9 mouse cellular contexts compared by ENCODE assay signal in the genomic region with DNA sequence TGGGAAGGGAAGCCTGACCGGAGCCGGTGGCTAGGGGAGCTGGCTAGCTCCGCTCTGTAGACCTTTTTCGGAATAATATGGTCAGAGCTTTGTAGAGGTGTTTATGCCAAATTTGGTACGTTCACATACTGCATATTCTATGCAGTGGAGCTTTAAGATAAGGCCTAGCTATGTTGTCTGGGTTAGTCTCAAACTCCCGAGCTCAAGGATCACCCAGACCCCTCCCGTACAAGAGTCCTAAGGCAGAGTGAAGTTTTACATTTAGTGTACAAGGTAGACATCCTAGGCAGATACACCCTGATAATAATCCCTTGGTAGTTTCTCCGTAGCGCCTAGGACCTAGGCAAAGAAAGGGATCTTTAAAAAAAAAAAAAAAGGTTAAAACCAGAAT. TPM values are rescaled to one million over a fixed set of nuclear protein-coding genes. Genes with fewer than 3 reads are reported as not detected.
A peak's percentile ranks its signal among the peaks of the same experiment; 100 is the strongest.
DNase-seq lines count a peak whose midpoint lies in the region; ATAC-seq and TF ChIP-seq lines count a peak whose summit lies in the region.
"Had no signal": no experiment of that assay in that cellular context is flagged by ENCODE, and none has a peak within 500 bp of the region (broad histone marks: within the 10 kb centered on the region; RNA-seq: fewer than 3 reads in every experiment).

No protein-coding gene starts in this region.

- H3K27me3 ChIP-seq in liver, adult 2 months (ENCODE audit: control insufficient read depth, insufficient read depth, low read length) = no peaks in the 10 kb centered on the region
- no peaks in the 10 kb centered on the region for H3K27me3 ChIP-seq in embryonic facial prominence, embryonic 11.5 days (ENCODE audit: control insufficient read depth, insufficient read depth, low read length)
- H3K27me3 ChIP-seq in intestine, embryonic 15.5 days (replicated peaks) = no peaks in the 10 kb centered on the region
- no peaks in the 10 kb centered on the region for H3K27me3 ChIP-seq in neural tube, embryonic 12.5 days (replicated peaks)

- no peak for TF ChIP-seq POLR2A in liver, adult 2 months (IDR thresholded peaks at IDR 0.05; ENCODE audit: extremely low read depth, insufficient read depth, low read length)

- peaks cover 1% of the 10 kb centered on the region; the same call in 1 of the 2 replicates for H3K36me3 ChIP-seq in liver, adult 2 months (ENCODE audit: control insufficient read depth, insufficient read depth, low read length)
- no peaks in the 10 kb centered on the region for H3K36me3 ChIP-seq in embryonic facial prominence, embryonic 11.5 days (replicated peaks; ENCODE audit: control insufficient read depth, insufficient read depth, low read depth, low read length)
- H3K36me3 ChIP-seq in intestine, embryonic 15.5 days = no peaks in the 10 kb centered on the region
- H3K36me3 ChIP-seq in neural tube, embryonic 12.5 days = peaks cover 6% of the 10 kb centered on the region; the same call in 1 of the 2 replicates

- peak overlapping the region; percentile 68 for H3K4me3 ChIP-seq in liver, adult 2 months (ENCODE audit: insufficient read depth, low read depth, low read length)
- peak overlapping the region; percentile 72 for H3K4me3 ChIP-seq in embryonic facial prominence, embryonic 11.5 days (ENCODE audit: low read depth, low read length)
- peak overlapping the region; percentile 81 for H3K4me3 ChIP-seq in intestine, embryonic 15.5 days (replicated peaks)
- peak overlapping the region; percentile 69 for H3K4me3 ChIP-seq in neural tube, embryonic 12.5 days

- ATAC-seq in embryonic facial prominence, embryonic 11.5 days (replicated peaks; ENCODE audit: insufficient number of reproducible peaks, low FRiP score, low TSS enrichment, low read depth) = no peak
- ATAC-seq in intestine, embryonic 15.5 days = no peak
- ATAC-seq in neural tube, embryonic 12.5 days (ENCODE audit: low FRiP score, low read depth) = no peak; the same call in 1 of the 2 replicates

- H3K4me1 ChIP-seq in liver, adult 2 months (ENCODE audit: control insufficient read depth, insufficient read depth, low read length) = peaks cover 3% of the 10 kb centered on the region; the same call in 1 of the 2 replicates
- H3K4me1 ChIP-seq in embryonic facial prominence, embryonic 11.5 days (ENCODE audit: control insufficient read depth, insufficient read depth, low read length) = no peaks in the 10 kb centered on the region
- no peaks in the 10 kb centered on the region; the same call in 1 of the 2 replicates for H3K4me1 ChIP-seq in intestine, embryonic 15.5 days (replicated peaks)
- no peaks in the 10 kb centered on the region for H3K4me1 ChIP-seq in neural tube, embryonic 12.5 days

- WGBS in liver, adult 2 months = 7% methylated on average over 9 of the region's 9 CpGs
- WGBS in embryonic facial prominence, embryonic 11.5 days = 14% methylated on average over 9 of the region's 9 CpGs
- WGBS in intestine, embryonic 15.5 days = 2% methylated on average over 9 of the region's 9 CpGs
- WGBS in neural tube, embryonic 12.5 days = 11% methylated on average over 9 of the region's 9 CpGs

- H3K27ac ChIP-seq in liver, adult 2 months (replicated peaks; ENCODE audit: insufficient read depth, low read depth, low read length) = peak overlapping the region; percentile 62
- peak overlapping the region; percentile 89 for H3K27ac ChIP-seq in embryonic facial prominence, embryonic 11.5 days (replicated peaks; ENCODE audit: low read depth, low read length)
- H3K27ac ChIP-seq in intestine, embryonic 15.5 days = peak overlapping the region; percentile 99
- peak overlapping the region; percentile 77; the same call in 1 of the 2 replicates for H3K27ac ChIP-seq in neural tube, embryonic 12.5 days

- no peak for DNase-seq in liver, adult 2 months (ENCODE audit: extremely low read depth, low read depth, low spot score)
- DNase-seq in liver = no peak
- DNase-seq in embryonic facial prominence, embryonic 11.5 days (ENCODE audit: low spot score) = no peak
- DNase-seq in ovary, postnatal 10 days (ENCODE audit: low spot score) = no peak
- DNase-seq in kidney, postnatal 10 days = no peak
- DNase-seq in urinary bladder, postnatal 25 days (ENCODE audit: low spot score) = no peak

- no peak for TF ChIP-seq CTCF in liver, adult 2 months (IDR thresholded peaks at IDR 0.05; ENCODE audit: low read depth, low read length)

- peaks cover 4% of the 10 kb centered on the region; the same call in 1 of the 2 replicates for H3K79me2 ChIP-seq in liver, adult 2 months (ENCODE audit: control insufficient read depth, insufficient read depth, low read length)

- H3K9me3 ChIP-seq in embryonic facial prominence, embryonic 11.5 days (replicated peaks; ENCODE audit: control insufficient read depth, low read length) = no peaks in the 10 kb centered on the region
- H3K9me3 ChIP-seq in intestine, embryonic 15.5 days = no peaks in the 10 kb centered on the region
- no peaks in the 10 kb centered on the region for H3K9me3 ChIP-seq in neural tube, embryonic 12.5 days

- peak overlapping the region; percentile 62 for H3K4me2 ChIP-seq in embryonic facial prominence, embryonic 11.5 days (ENCODE audit: low read depth, low read length)
- H3K4me2 ChIP-seq in intestine, embryonic 15.5 days (replicated peaks) = peak overlapping the region; percentile 75
- H3K4me2 ChIP-seq in neural tube, embryonic 12.5 days (replicated peaks) = peak overlapping the region; percentile 83

- H3K9ac ChIP-seq in liver, adult 2 months (ENCODE audit: low read depth, low read length) = peak overlapping the region; percentile 80
- peak overlapping the region; percentile 95 for H3K9ac ChIP-seq in embryonic facial prominence, embryonic 11.5 days (replicated peaks; ENCODE audit: low read length)
- peak overlapping the region; percentile 95 for H3K9ac ChIP-seq in intestine, embryonic 15.5 days
- H3K9ac ChIP-seq in neural tube, embryonic 12.5 days = peak overlapping the region; percentile 91

RNA-seq across cellular contexts. Expression of a gene that starts 0.5 kb away (rescaled TPM):
- 26.2 and 27.0 TPM in 2 replicates for total RNA-seq in liver, adult 2 months (2014; rRNA removed)
- 26.7 and 30.9 TPM in 2 replicates for polyA plus RNA-seq in liver, adult 2 months (2012; rRNA removed)
- polyA plus RNA-seq in embryonic facial prominence, embryonic 11.5 days (2014; fragmentation: Nextera tagmentation; extraction: Ambion mirVana) = 66.6 and 70.0 TPM in 2 replicates
- 71.2 and 75.7 TPM in 2 replicates for polyA plus RNA-seq in intestine, embryonic 15.5 days (2015; fragmentation: Nextera tagmentation; extraction: Ambion mirVana)
- polyA plus RNA-seq in neural tube, embryonic 12.5 days (2016; fragmentation: Nextera tagmentation; extraction: Ambion mirVana) = 47.5 and 49.6 TPM in 2 replicates

RNA-seq across cellular contexts. Expression of a gene that starts 8.9 kb away (rescaled TPM):
- total RNA-seq in liver, adult 2 months (2014; rRNA removed) = 1.7 and 1.9 TPM in 2 replicates
- 2.0 and 3.7 TPM in 2 replicates for polyA plus RNA-seq in liver, adult 2 months (2012; rRNA removed)
- polyA plus RNA-seq in embryonic facial prominence, embryonic 11.5 days (2014; fragmentation: Nextera tagmentation; extraction: Ambion mirVana) = 23.9 and 24.2 TPM in 2 replicates
- 18.4 and 19.2 TPM in 2 replicates for polyA plus RNA-seq in intestine, embryonic 15.5 days (2015; fragmentation: Nextera tagmentation; extraction: Ambion mirVana)
- polyA plus RNA-seq in neural tube, embryonic 12.5 days (2016; fragmentation: Nextera tagmentation; extraction: Ambion mirVana) = 19.8 and 25.3 TPM in 2 replicates

RNA-seq across cellular contexts. Expression of a gene that starts 37.8 kb away (rescaled TPM):
- total RNA-seq in liver, adult 2 months (2014; rRNA removed) = not detected in 2 replicates
- not detected in 2 replicates for polyA plus RNA-seq in liver, adult 2 months (2012; rRNA removed)
- not detected in 2 replicates for polyA plus RNA-seq in embryonic facial prominence, embryonic 11.5 days (2014; fragmentation: Nextera tagmentation; extraction: Ambion mirVana)
- polyA plus RNA-seq in intestine, embryonic 15.5 days (2015; fragmentation: Nextera tagmentation; extraction: Ambion mirVana) = not detected in 2 replicates
- polyA plus RNA-seq in neural tube, embryonic 12.5 days (2016; fragmentation: Nextera tagmentation; extraction: Ambion mirVana) = not detected in 2 replicates
- polyA plus RNA-seq: brain, embryonic 14.5 days had no signal

RNA-seq across cellular contexts. Expression of a gene that starts 38.9 kb away (rescaled TPM):
- 3.8 and 4.9 TPM in 2 replicates for total RNA-seq in liver, adult 2 months (2014; rRNA removed)
- 2.0 and 3.4 TPM in 2 replicates for polyA plus RNA-seq in liver, adult 2 months (2012; rRNA removed)
- polyA plus RNA-seq in embryonic facial prominence, embryonic 11.5 days (2014; fragmentation: Nextera tagmentation; extraction: Ambion mirVana) = 25.2 and 32.2 TPM in 2 replicates
- polyA plus RNA-seq in intestine, embryonic 15.5 days (2015; fragmentation: Nextera tagmentation; extraction: Ambion mirVana) = 10.0 and 10.8 TPM in 2 replicates
- 19.0 and 22.4 TPM in 2 replicates for polyA plus RNA-seq in neural tube, embryonic 12.5 days (2016; fragmentation: Nextera tagmentation; extraction: Ambion mirVana)

RNA-seq across cellular contexts. Expression of a gene that starts 38.9 kb away (rescaled TPM):
- total RNA-seq in liver, adult 2 months (2014; rRNA removed) = 95.8 and 105 TPM in 2 replicates
- polyA plus RNA-seq in liver, adult 2 months (2012; rRNA removed) = 20.3 and 24.4 TPM in 2 replicates
- 104 and 113 TPM in 2 replicates for polyA plus RNA-seq in embryonic facial prominence, embryonic 11.5 days (2014; fragmentation: Nextera tagmentation; extraction: Ambion mirVana)
- polyA plus RNA-seq in intestine, embryonic 15.5 days (2015; fragmentation: Nextera tagmentation; extraction: Ambion mirVana) = 69.0 and 84.8 TPM in 2 replicates
- 73.8 and 80.6 TPM in 2 replicates for polyA plus RNA-seq in neural tube, embryonic 12.5 days (2016; fragmentation: Nextera tagmentation; extraction: Ambion mirVana)
